Mouse (Mus musculus): ENCODE measurements at regions not wholly inside any gene's neighbourhood (a gene's known extent, or its start where the extent isn't known, plus 50 kb on each side); places are given as distances from the start of the nearest gene placed in this dataset.
"Not testable (repeated sequence)": the region's sequence is repeated elsewhere in the genome, so short reads cannot be mapped to it uniquely, and the experiment has no call there.

- not testable (repeated sequence) for H3K4me3 ChIP-seq (replicated peaks); H3K27me3 ChIP-seq (replicated peaks); H3K4me1 ChIP-seq (replicated peaks); ATAC-seq; H3K9ac ChIP-seq; H3K36me3 ChIP-seq; H3K4me2 ChIP-seq (replicated peaks); H3K27ac ChIP-seq; H3K9me3 ChIP-seq
- WGBS: 50% methylated on average over 3 of the region's 3 CpGs
These were observed 828.1 kb downstream of the Gm10330 start for GRCm38 (mm10) chr12:22951956-22952355.

GRCm38 (mm10) chr12:22906156-22906555 is 873.9 kb downstream of the Gm10330 start:
- H3K4me1 ChIP-seq (replicated peaks); H3K36me3 ChIP-seq; H3K27me3 ChIP-seq (replicated peaks); H3K9me3 ChIP-seq: not testable (repeated sequence)
- Histone ChIP-seq H3K4me2 (replicated peaks) (peak overlapping the region; percentile 69), H3K9ac (peak overlapping the region; percentile 54), H3K27ac (peak overlapping the region; percentile 62), H3K4me3 (replicated peaks) (peak overlapping the region; percentile 56)
- peak; percentile 93 for ATAC-seq
- WGBS: 0% methylated on average over 49 of the region's 53 CpGs
